Mouse (Mus musculus) liver, embryonic 15.5 days (tissue): ENCODE measurements around the gene Gm10840. TPM values are rescaled to one million over a fixed set of nuclear protein-coding genes. Genes with fewer than 3 reads are reported as not detected.

Experiments
- ATAC-seq: fragments of 200-750 bp; cut with Nextera tagmentation; 2 replicates; pipeline ENCODE4 v1.8.0; 2017; ENCODE audit warnings: moderate number of reproducible peaks, mild to moderate bottlenecking, moderate library complexity; ENCODE audit not compliant: insufficient read depth
- H3K27ac ChIP-seq: fragments of 300-500 bp; sonication (generic); replicated peaks from 2 replicates; pipeline ENCODE4 v1.5.1; 2015; ENCODE audit warnings: mild to moderate bottlenecking, inconsistent platforms
- H3K27me3 ChIP-seq: fragments of 300-500 bp; sonication (generic); 2 replicates; pipeline ENCODE4 v1.6.1; 2015; ENCODE audit warnings: mild to moderate bottlenecking, inconsistent platforms
- H3K36me3 ChIP-seq: fragments of 300-500 bp; sonication (generic); replicated peaks from 2 replicates; pipeline ENCODE4 v1.6.1; 2015; ENCODE audit warnings: moderate library complexity, mild to moderate bottlenecking, inconsistent platforms
- H3K4me1 ChIP-seq: fragments of 300-500 bp; sonication (generic); replicated peaks from 2 replicates; pipeline ENCODE4 v1.6.1; 2015; ENCODE audit warnings: inconsistent platforms
- H3K4me2 ChIP-seq: fragments of 300-500 bp; sonication (generic); 2 replicates; pipeline ENCODE4 v1.6.1; 2015; ENCODE audit warnings: moderate library complexity, mild to moderate bottlenecking, inconsistent platforms
- H3K4me3 ChIP-seq: fragments of 300-500 bp; sonication (generic); replicated peaks from 2 replicates; pipeline ENCODE4 v1.5.1; 2015; ENCODE audit warnings: mild to moderate bottlenecking, inconsistent platforms
- H3K9ac ChIP-seq: fragments of 300-500 bp; sonication (generic); 2 replicates; pipeline ENCODE4 v1.6.1; 2015; ENCODE audit warnings: moderate library complexity, mild to moderate bottlenecking, inconsistent platforms
- H3K9me3 ChIP-seq: fragments of 300-500 bp; sonication (generic); replicated peaks from 2 replicates; pipeline ENCODE4 v1.6.1; 2016; ENCODE audit warnings: inconsistent platforms
- WGBS: fragments of 180-500 bp; shearing (Covaris S2); methylation state at CpG from one replicate; pipeline ENCODE4 v1.1.7; 2015; ENCODE audit warnings: mixed read lengths; ENCODE audit not compliant: insufficient replicate concordance; 5-methylcytosine and 5-hydroxymethylcytosine counted together
- polyA plus RNA-seq: library from polyadenylated mRNA; unstranded; fragments of >200 nt; fragmentation: Nextera tagmentation; extraction: Ambion mirVana; gene quantifications from 2 replicates; pipeline ENCODE4 v1.2.1, GENCODE M21; 2015

Gene Gm10840
- polyA plus RNA-seq, 1 experiment from 2014 or later: not detected

DNA sequence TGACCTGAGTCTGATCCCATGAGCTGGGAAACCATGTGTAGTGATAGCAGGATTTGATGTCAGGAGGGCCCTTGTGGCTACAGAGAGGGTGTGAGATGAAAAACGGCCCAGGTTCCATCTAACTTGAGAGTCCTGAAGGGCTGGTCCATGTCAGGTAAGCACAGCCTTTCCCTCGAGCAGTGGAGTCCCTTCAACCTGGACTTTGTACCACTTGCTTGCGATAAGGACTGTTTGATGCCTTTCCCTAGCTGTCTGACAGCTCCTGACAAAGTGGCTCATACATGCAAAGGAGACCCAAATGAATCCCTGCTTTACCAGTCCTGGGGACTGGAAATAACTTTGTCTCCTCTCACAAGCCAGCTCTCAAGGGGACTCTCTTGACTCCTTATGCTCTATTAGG is 9.4 kb upstream of the Gm10840 start:
- Histone ChIP-seq H3K27ac (no peak overlapping the region), H3K27me3 (no peaks in the 10 kb centered on the region), H3K4me2 (no peak overlapping the region), H3K36me3 (peaks cover 57% of the 10 kb centered on the region), H3K9me3 (no peaks in the 10 kb centered on the region), H3K4me3 (no peak overlapping the region), H3K4me1 (peaks cover 20% of the 10 kb centered on the region), H3K9ac (no peak overlapping the region)
- ATAC-seq: no peak
- 67% methylated on average over 3 of the region's 3 CpGs for WGBS

DNA sequence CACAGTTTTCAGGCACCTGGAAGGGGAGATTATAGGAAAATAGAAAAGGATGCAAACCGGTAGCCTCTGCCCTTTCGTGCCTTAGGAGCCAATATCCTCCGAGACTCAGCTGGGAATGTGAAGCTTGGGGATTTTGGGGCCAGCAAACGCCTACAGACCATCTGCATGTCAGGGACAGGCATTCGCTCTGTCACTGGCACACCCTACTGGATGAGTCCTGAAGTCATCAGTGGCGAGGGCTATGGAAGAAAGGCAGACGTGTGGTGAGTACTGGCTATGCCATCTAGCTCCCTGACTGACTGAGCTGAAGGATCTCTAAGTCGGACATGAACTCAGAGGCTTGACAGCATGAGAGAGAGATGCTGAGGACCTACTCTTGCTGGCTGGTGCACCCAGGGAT is 8.5 kb upstream of the Gm10840 start:
- WGBS: 66% methylated on average over 8 of the region's 8 CpGs
- Histone ChIP-seq H3K9me3 (no peaks in the 10 kb centered on the region), H3K27ac (no peak overlapping the region), H3K27me3 (no peaks in the 10 kb centered on the region), H3K4me1 (peaks cover 27% of the 10 kb centered on the region), H3K4me3 (no peak overlapping the region), H3K9ac (no peak overlapping the region), H3K4me2 (no peak overlapping the region), H3K36me3 (peaks cover 61% of the 10 kb centered on the region)
- no peak for ATAC-seq

- 0 out of 2 replicates have a peak overlapping the region, but pooled peaks have one; percentile 26 for H3K27ac ChIP-seq
- H3K4me1 ChIP-seq: peaks cover 42% of the 10 kb centered on the region
- H3K9me3 ChIP-seq: no peaks in the 10 kb centered on the region
- no peak overlapping the region for H3K4me3 ChIP-seq
- H3K4me2 ChIP-seq: no peak overlapping the region
- no peak for ATAC-seq
- peaks cover 12% of the 10 kb centered on the region for H3K27me3 ChIP-seq
- peaks cover 58% of the 10 kb centered on the region for H3K36me3 ChIP-seq
- H3K9ac ChIP-seq: no peak overlapping the region
- 56% methylated on average over 5 of the region's 5 CpGs for WGBS
Observed at GRCm38 (mm10) chr11:106154091-106154490, 6.6 kb upstream of the Gm10840 start.

- H3K27me3 ChIP-seq: peaks cover 18% of the 10 kb centered on the region
- H3K9me3 ChIP-seq: no peaks in the 10 kb centered on the region
- no peak overlapping the region for H3K4me2 ChIP-seq
- no peak overlapping the region for H3K4me3 ChIP-seq
- peak overlapping the region; percentile 26; the same call in 1 of the 2 replicates for H3K27ac ChIP-seq
- H3K36me3 ChIP-seq: peaks cover 51% of the 10 kb centered on the region
- H3K4me1 ChIP-seq: peaks cover 49% of the 10 kb centered on the region
- WGBS: 56% methylated on average over 2 of the region's 2 CpGs
- H3K9ac ChIP-seq: no peak overlapping the region
- peak; percentile 41; the same call in 1 of the 2 replicates for ATAC-seq
Observed at GRCm38 (mm10) chr11:106154770-106155169, 5.9 kb upstream of the Gm10840 start.

GRCm38 (mm10) chr11:106155761-106156160 is 4.9 kb upstream of the Gm10840 start:
- H3K4me1 ChIP-seq: peaks cover 57% of the 10 kb centered on the region
- no peak overlapping the region for H3K27ac ChIP-seq
- H3K4me2 ChIP-seq: no peak overlapping the region
- peaks cover 41% of the 10 kb centered on the region for H3K36me3 ChIP-seq
- no peak overlapping the region for H3K4me3 ChIP-seq
- WGBS: 55% methylated on average over 3 of the region's 3 CpGs
- H3K9ac ChIP-seq: no peak overlapping the region
- ATAC-seq: no peak
- peaks cover 28% of the 10 kb centered on the region for H3K27me3 ChIP-seq
- no peaks in the 10 kb centered on the region for H3K9me3 ChIP-seq

- ATAC-seq: no peak
- Histone ChIP-seq H3K9me3 (no peaks in the 10 kb centered on the region), H3K9ac (no peak overlapping the region), H3K4me2 (no peak overlapping the region), H3K27me3 (peaks cover 33% of the 10 kb centered on the region), H3K4me1 (peaks cover 62% of the 10 kb centered on the region), H3K27ac (no peak overlapping the region), H3K4me3 (no peak overlapping the region), H3K36me3 (peaks cover 36% of the 10 kb centered on the region)
- 57% methylated on average over 1 of the region's 1 CpGs for WGBS
Observed at GRCm38 (mm10) chr11:106156257-106156656, 4.4 kb upstream of the Gm10840 start.

GRCm38 (mm10) chr11:106157154-106157553 is 3.5 kb upstream of the Gm10840 start:
- Histone ChIP-seq H3K4me2 (no peak overlapping the region; the same call in 1 of the 2 replicates), H3K36me3 (peaks cover 29% of the 10 kb centered on the region), H3K27ac (no peak overlapping the region), H3K9me3 (no peaks in the 10 kb centered on the region), H3K27me3 (peaks cover 37% of the 10 kb centered on the region), H3K4me3 (no peak overlapping the region), H3K9ac (no peak overlapping the region), H3K4me1 (peaks cover 65% of the 10 kb centered on the region)
- no peak for ATAC-seq
- 65% methylated on average over 7 of the region's 7 CpGs for WGBS

DNA sequence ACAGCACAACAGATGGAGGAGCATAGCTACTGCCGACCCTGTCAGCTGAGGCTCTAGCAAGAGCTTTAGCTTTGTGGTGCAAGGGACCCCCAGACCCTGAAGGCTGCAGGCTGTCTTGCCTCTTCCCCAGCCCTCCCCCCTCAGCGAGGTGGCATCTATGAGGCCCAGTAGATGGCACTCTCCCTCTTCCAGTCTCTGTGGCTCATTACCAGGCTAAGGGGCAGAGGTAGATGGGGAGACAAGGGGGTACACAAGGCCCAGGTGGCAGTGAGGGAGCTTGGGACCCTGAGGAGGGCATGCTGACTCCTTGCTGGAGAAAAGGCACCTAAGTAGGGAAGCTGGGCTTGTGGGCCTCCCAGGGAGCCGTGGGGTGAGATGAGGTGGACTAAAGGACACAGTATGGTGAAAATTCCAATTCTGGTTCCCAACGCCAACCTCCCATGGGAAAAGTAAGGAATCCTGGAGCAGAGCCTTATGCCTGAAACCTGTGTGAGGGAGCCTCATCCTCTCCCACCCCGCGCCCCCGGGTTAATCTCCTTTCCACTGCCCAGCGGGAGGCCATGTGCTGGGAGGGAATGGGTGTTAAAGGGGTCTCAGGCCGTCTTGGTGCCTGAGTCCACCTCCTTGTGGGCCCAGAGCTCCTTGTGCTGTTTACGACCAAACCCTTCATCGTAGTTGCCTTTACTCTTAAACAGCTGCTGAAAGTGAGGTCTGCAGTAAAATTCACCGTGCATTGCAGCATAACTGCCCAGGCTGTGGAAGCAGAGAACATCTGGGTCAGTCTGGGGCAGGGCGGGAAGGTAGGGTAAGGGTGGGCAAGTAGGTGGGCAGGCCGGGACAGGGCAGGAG is 2.3 kb upstream of the Gm10840 start:
- Histone ChIP-seq H3K27ac (peak overlapping the region; percentile 84), H3K4me1 (peaks cover 65% of the 10 kb centered on the region), H3K9me3 (no peaks in the 10 kb centered on the region), H3K36me3 (peaks cover 23% of the 10 kb centered on the region), H3K9ac (0 out of 2 replicates have a peak overlapping the region, but pooled peaks have one; percentile 66), H3K4me3 (peak overlapping the region; percentile 69), H3K27me3 (peaks cover 37% of the 10 kb centered on the region), H3K4me2 (peak overlapping the region; percentile 93)
- ATAC-seq: no peak
- WGBS: 41% methylated on average over 14 of the region's 14 CpGs

DNA sequence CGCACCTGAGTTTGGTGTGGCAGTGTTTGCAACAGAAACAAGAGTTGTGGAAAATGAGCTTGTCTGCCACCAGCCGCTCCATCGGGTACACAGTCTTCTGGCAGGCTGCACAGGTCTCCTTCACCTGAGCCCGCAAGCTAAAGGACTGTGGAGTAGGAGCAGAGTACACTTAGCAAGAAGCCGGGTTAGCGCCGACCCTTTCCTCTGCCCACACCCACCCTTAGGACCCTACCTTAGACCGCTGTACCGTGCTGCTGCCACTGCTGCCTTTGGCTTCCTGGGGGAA is 1.8 kb upstream of the Gm10840 start:
- ATAC-seq: no peak
- H3K4me2 ChIP-seq: peak overlapping the region; percentile 93
- peak overlapping the region; percentile 66; the same call in 1 of the 2 replicates for H3K9ac ChIP-seq
- peaks cover 37% of the 10 kb centered on the region for H3K27me3 ChIP-seq
- peak overlapping the region; percentile 84 for H3K27ac ChIP-seq
- no peaks in the 10 kb centered on the region for H3K9me3 ChIP-seq
- 14% methylated on average over 9 of the region's 9 CpGs for WGBS
- H3K36me3 ChIP-seq: peaks cover 20% of the 10 kb centered on the region
- H3K4me3 ChIP-seq: peak overlapping the region; percentile 69
- peaks cover 65% of the 10 kb centered on the region for H3K4me1 ChIP-seq

DNA sequence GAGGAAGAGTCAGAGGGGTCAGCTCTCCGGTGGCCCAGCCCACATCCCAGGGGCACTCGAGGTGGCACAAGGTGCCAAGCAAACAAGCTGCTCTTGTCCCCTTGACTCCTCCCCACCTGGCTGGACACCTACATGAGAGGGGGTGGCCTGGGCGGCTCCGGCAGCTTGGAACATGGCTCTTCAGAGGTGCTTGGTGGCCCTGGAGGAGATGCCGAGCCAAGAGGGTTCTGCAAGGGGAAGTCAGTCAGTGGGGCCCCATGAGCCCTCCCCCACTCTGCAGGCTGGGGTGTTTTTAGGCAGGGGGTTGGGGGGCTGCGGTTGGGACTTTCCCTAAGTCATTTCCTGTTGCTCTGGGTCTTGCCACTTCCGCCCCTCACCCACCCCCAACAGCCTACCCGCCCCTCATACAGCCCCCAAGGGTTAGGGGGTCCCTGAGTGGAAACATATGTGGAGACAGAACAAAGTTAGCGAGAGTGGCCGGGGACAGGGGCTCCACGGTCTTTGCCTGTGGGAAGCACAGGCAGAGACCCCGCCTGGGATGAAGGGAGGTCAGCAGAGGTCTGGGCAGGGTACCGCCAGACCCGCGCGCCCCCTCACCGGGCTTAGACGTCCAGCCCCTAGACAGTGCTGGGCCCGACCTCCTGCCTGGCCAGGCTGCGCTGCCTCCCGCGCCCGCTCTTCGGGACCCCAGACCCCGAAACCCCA is 1.3 kb upstream of the Gm10840 start:
- peak overlapping the region; percentile 69 for H3K4me3 ChIP-seq
- no peaks in the 10 kb centered on the region for H3K9me3 ChIP-seq
- peaks cover 60% of the 10 kb centered on the region for H3K4me1 ChIP-seq
- under 1% methylated on average over 23 of the region's 25 CpGs for WGBS
- peak overlapping the region; percentile 93 for H3K4me2 ChIP-seq
- peak overlapping the region; percentile 66 for H3K9ac ChIP-seq
- ATAC-seq: peak; percentile 18
- H3K27me3 ChIP-seq: peaks cover 37% of the 10 kb centered on the region
- H3K36me3 ChIP-seq: peaks cover 16% of the 10 kb centered on the region
- H3K27ac ChIP-seq: peak overlapping the region; percentile 84
